Mouse (Mus musculus) lung, embryonic 15.5 days (tissue): Measurements from ENCODE around the gene Olfr763. TPM values are rescaled to one million over a fixed set of nuclear protein-coding genes. Genes with fewer than 3 reads are reported as not detected.
"Not testable (repeated sequence)": the region's sequence is repeated elsewhere in the genome, so short reads cannot be mapped to it uniquely, and the experiment has no call there.

Source experiments
- ATAC-seq: fragments of 200-750 bp; cut with Nextera tagmentation; 2 replicates; pipeline ENCODE4 v1.8.0; 2017; ENCODE audit warnings: moderate number of reproducible peaks, borderline replicate concordance; ENCODE audit not compliant: low FRiP score, low TSS enrichment; ENCODE audit errors: extremely low read depth
- H3K27ac ChIP-seq: fragments of 300-500 bp; sonication (generic); 2 replicates; pipeline ENCODE4 v1.5.1; 2015; ENCODE audit warnings: moderate library complexity, mild to moderate bottlenecking, inconsistent platforms
- H3K27me3 ChIP-seq: fragments of 300-500 bp; sonication (generic); 2 replicates; pipeline ENCODE4 v1.6.1; 2015; ENCODE audit warnings: inconsistent platforms
- H3K36me3 ChIP-seq: fragments of 300-500 bp; sonication (generic); 2 replicates; pipeline ENCODE4 v1.6.1; 2015; ENCODE audit warnings: inconsistent platforms
- H3K4me1 ChIP-seq: fragments of 300-500 bp; sonication (generic); 2 replicates; pipeline ENCODE4 v1.6.1; 2015; ENCODE audit warnings: inconsistent platforms
- H3K4me2 ChIP-seq: fragments of 300-500 bp; sonication (generic); 2 replicates; pipeline ENCODE4 v1.6.1; 2015; ENCODE audit warnings: inconsistent platforms, mild to moderate bottlenecking, moderate library complexity
- H3K4me3 ChIP-seq: fragments of 300-500 bp; sonication (generic); 2 replicates; pipeline ENCODE4 v1.5.1; 2015; ENCODE audit warnings: mild to moderate bottlenecking, inconsistent platforms
- H3K9ac ChIP-seq: fragments of 300-500 bp; sonication (generic); 2 replicates; pipeline ENCODE4 v1.6.1; 2015; ENCODE audit warnings: inconsistent platforms
- H3K9me3 ChIP-seq: fragments of 300-500 bp; sonication (generic); 2 replicates; pipeline ENCODE4 v1.6.1; 2016; ENCODE audit warnings: inconsistent platforms
- WGBS: fragments of 180-500 bp; shearing (Covaris S2); methylation state at CpG from one replicate; pipeline ENCODE4 v1.1.7; 2015; 5-methylcytosine and 5-hydroxymethylcytosine counted together
- polyA plus RNA-seq: library from polyadenylated mRNA; unstranded; fragments of >200 nt; fragmentation: Nextera tagmentation; extraction: Ambion mirVana; gene quantifications from 2 replicates; pipeline ENCODE4 v1.2.1, GENCODE M21; 2015

The Olfr763 gene
- not detected in 2 replicates for polyA plus RNA-seq

GRCm38 (mm10) chr10:129010288-129010841, at the start of gene Olfr763:
Gene Olfr763 (plus strand): TSS chr10:129010791.
- H3K4me3 ChIP-seq = no peak within 1 kb of the TSS
- ATAC-seq = no peak
- no peak within 1 kb of the TSS for H3K27ac ChIP-seq
- H3K27me3 ChIP-seq = no peaks in the 10 kb centered on the region
- no peak within 1 kb of the TSS for H3K4me2 ChIP-seq
- no peak within 1 kb of the TSS for H3K9ac ChIP-seq
- H3K9me3 ChIP-seq = no peaks in the 10 kb centered on the region
- no peaks in the 10 kb centered on the region for H3K36me3 ChIP-seq
- 65% methylated on average over 2 of the region's 2 CpGs for WGBS
- H3K4me1 ChIP-seq = no peaks in the 10 kb centered on the region

- Histone ChIP-seq H3K4me1 (0 out of 2 replicates have a peak, but pooled peaks cover 4% of the 10 kb centered on the region), H3K9ac (no peak overlapping the region), H3K36me3 (no peaks in the 10 kb centered on the region), H3K27me3 (no peaks in the 10 kb centered on the region), H3K9me3 (no peaks in the 10 kb centered on the region), H3K27ac (no peak overlapping the region), H3K4me2 (no peak overlapping the region), H3K4me3 (no peak overlapping the region)
- no peak for ATAC-seq
- 57% methylated on average over 2 of the region's 2 CpGs for WGBS
Observed at GRCm38 (mm10) chr10:128964961-128965360, 45.6 kb upstream of the Olfr763 start.

- Histone ChIP-seq H3K36me3 (no peaks in the 10 kb centered on the region), H3K9me3 (no peaks in the 10 kb centered on the region), H3K4me1 (0 out of 2 replicates have a peak, but pooled peaks cover 4% of the 10 kb centered on the region), H3K27me3 (no peaks in the 10 kb centered on the region), H3K4me3 (no peak overlapping the region), H3K9ac (no peak overlapping the region), H3K4me2 (no peak overlapping the region), H3K27ac (no peak overlapping the region)
- WGBS = 63% methylated on average over 6 of the region's 6 CpGs
- no peak for ATAC-seq
Observed at GRCm38 (mm10) chr10:128965871-128966270, 44.7 kb upstream of the Olfr763 start.

- ATAC-seq = peak; percentile 91
- Histone ChIP-seq H3K27ac (peak overlapping the region; percentile 74), H3K36me3 (no peaks in the 10 kb centered on the region)
Observed at GRCm38 (mm10) chr10:128968341-128968749, 42.2 kb upstream of the Olfr763 start.

GRCm38 (mm10) chr10:128970740-128971250, 39.8 kb upstream of the Olfr763 start:
- 0 out of 2 replicates have a peak, but pooled peaks cover 8% of the 10 kb centered on the region for H3K4me1 ChIP-seq
- WGBS = 38% methylated on average over 1 of the region's 1 CpGs
- no peak overlapping the region for H3K4me2 ChIP-seq
- H3K27me3 ChIP-seq = no peaks in the 10 kb centered on the region
- H3K4me3 ChIP-seq = no peak overlapping the region
- no peak overlapping the region for H3K9ac ChIP-seq
- H3K36me3 ChIP-seq = no peaks in the 10 kb centered on the region
- no peaks in the 10 kb centered on the region for H3K9me3 ChIP-seq
- no peak for ATAC-seq
- H3K27ac ChIP-seq = no peak overlapping the region

More at GRCm38 (mm10) chr10:128968341-128968749, 42.2 kb upstream of the Olfr763 start:
- Histone ChIP-seq H3K27me3 (no peaks in the 10 kb centered on the region), H3K9me3 (no peaks in the 10 kb centered on the region), H3K4me2 (no peak overlapping the region), H3K4me1 (0 out of 2 replicates have a peak, but pooled peaks cover 4% of the 10 kb centered on the region), H3K4me3 (no peak overlapping the region), H3K9ac (no peak overlapping the region)
- WGBS = 7% methylated on average over 1 of the region's 1 CpGs

GRCm38 (mm10) chr10:128972841-128973240, 37.8 kb upstream of the Olfr763 start:
- Histone ChIP-seq H3K27ac (no peak overlapping the region), H3K4me2 (no peak overlapping the region), H3K36me3 (no peaks in the 10 kb centered on the region), H3K9ac (no peak overlapping the region), H3K4me3 (no peak overlapping the region), H3K27me3 (no peaks in the 10 kb centered on the region), H3K9me3 (no peaks in the 10 kb centered on the region), H3K4me1 (0 out of 2 replicates have a peak, but pooled peaks cover 5% of the 10 kb centered on the region)
- ATAC-seq = no peak
- WGBS = 54% methylated on average over 4 of the region's 4 CpGs

GRCm38 (mm10) chr10:128976395-128976794, 34.2 kb upstream of the Olfr763 start:
- Histone ChIP-seq H3K27me3 (no peaks in the 10 kb centered on the region), H3K4me3 (no peak overlapping the region), H3K9me3 (no peaks in the 10 kb centered on the region), H3K27ac (no peak overlapping the region), H3K36me3 (no peaks in the 10 kb centered on the region), H3K9ac (no peak overlapping the region), H3K4me2 (no peak overlapping the region), H3K4me1 (0 out of 2 replicates have a peak, but pooled peaks cover 8% of the 10 kb centered on the region)
- WGBS = 50% methylated on average over 3 of the region's 3 CpGs
- no peak for ATAC-seq

- 16% methylated on average over 9 of the region's 9 CpGs for WGBS
- Histone ChIP-seq H3K4me3 (no peak overlapping the region), H3K27ac (no peak overlapping the region), H3K4me1 (0 out of 2 replicates have a peak, but pooled peaks cover 8% of the 10 kb centered on the region), H3K9me3 (no peaks in the 10 kb centered on the region), H3K4me2 (no peak overlapping the region), H3K27me3 (no peaks in the 10 kb centered on the region), H3K36me3 (no peaks in the 10 kb centered on the region), H3K9ac (no peak overlapping the region)
- ATAC-seq = peak; percentile 49; the same call in 1 of the 2 replicates
Observed at GRCm38 (mm10) chr10:128977522-128978114, 33.0 kb upstream of the Olfr763 start.

GRCm38 (mm10) chr10:128980644-128981365, 29.8 kb upstream of the Olfr763 start:
- H3K27ac ChIP-seq = peak overlapping the region; percentile 45

GRCm38 (mm10) chr10:128989131-128989530, 21.5 kb upstream of the Olfr763 start, which contains the start of gene Olfr9:
Gene Olfr9 (plus strand): TSS chr10:128989431.
- H3K4me2 ChIP-seq, H3K27ac ChIP-seq, H3K9me3 ChIP-seq, ATAC-seq, H3K4me1 ChIP-seq, H3K36me3 ChIP-seq, H3K27me3 ChIP-seq, H3K9ac ChIP-seq, H3K4me3 ChIP-seq: not testable (repeated sequence)
- 53% methylated on average over 1 of the region's 1 CpGs for WGBS

More at GRCm38 (mm10) chr10:128980644-128981365, 29.8 kb upstream of the Olfr763 start:
- Histone ChIP-seq H3K27me3 (no peaks in the 10 kb centered on the region), H3K9ac (no peak overlapping the region), H3K9me3 (no peaks in the 10 kb centered on the region), H3K4me3 (no peak overlapping the region), H3K4me1 (0 out of 2 replicates have a peak, but pooled peaks cover 4% of the 10 kb centered on the region), H3K36me3 (no peaks in the 10 kb centered on the region), H3K4me2 (no peak overlapping the region)
- WGBS = 51% methylated on average over 3 of the region's 3 CpGs
- peak; percentile 64 for ATAC-seq

- 56% methylated on average over 7 of the region's 10 CpGs for WGBS
- not testable (repeated sequence) for ATAC-seq
Observed at GRCm38 (mm10) chr10:128990129-128990850, 20.3 kb upstream of the Olfr763 start.

More at GRCm38 (mm10) chr10:128990129-128990850, 20.3 kb upstream of the Olfr763 start:
- not testable (repeated sequence) for H3K4me1 ChIP-seq, H3K27ac ChIP-seq, H3K4me2 ChIP-seq, H3K9me3 ChIP-seq, H3K9ac ChIP-seq, H3K4me3 ChIP-seq, H3K27me3 ChIP-seq, H3K36me3 ChIP-seq
